Mouse (Mus musculus) CD4-positive naive resting alpha-beta T cell, adult 76 days (primary cell): Measurements from ENCODE around the gene Sult2a7. TPM values are rescaled to one million over a fixed set of nuclear protein-coding genes. Genes with fewer than 3 reads are reported as not detected.

ENCODE experiments used
- total RNA-seq: library from RNA; stranded (reverse); gene quantifications from one replicate; pipeline ENCODE4 v1.2.4, GENCODE M21; 2023

The Sult2a7 gene
- total RNA-seq: not detected

GRCm38 (mm10) chr7:14494130-14494529 lies at the start of gene Sult2a7:
Sult2a7 (minus strand) TSS chr7:14494230.

GRCm38 (mm10) chr7:14446534-14446933 lies 47.5 kb downstream of the Sult2a7 start, which contains the start of gene Sult2a8:
Sult2a8 (minus strand) TSS chr7:14446769.

Other genes starting within 250 kb of the Sult2a7 start
- gene Sult2a6, start 239.4 kb downstream of the Sult2a7 start, total RNA-seq: not detected
- not detected for gene Obox8, start 160.7 kb downstream of the Sult2a7 start, total RNA-seq
- gene Sult2a8, start 47.5 kb downstream of the Sult2a7 start, total RNA-seq: not detected
- gene Vmn1r90, start 69.3 kb upstream of the Sult2a7 start, total RNA-seq: not detected
- gene Obox7, start 165.3 kb upstream of the Sult2a7 start, total RNA-seq: not detected